Comparison of ENCODE assay signal across 25 mouse cellular contexts in genomic region chr1:71824410-71824809, GRCm38 (mm10).
DNase-seq lines count a peak whose midpoint lies in the region; ATAC-seq and TF ChIP-seq lines count a peak whose summit lies in the region.
"Had no signal": no experiment of that assay in that cellular context is flagged by ENCODE, and none has a peak within 500 bp of the region (broad histone marks: within the 10 kb centered on the region; RNA-seq: fewer than 3 reads in every experiment).

No protein-coding gene starts in this region.

- no peak for TF ChIP-seq CTCF in heart, adult 2 months (IDR thresholded peaks at IDR 0.05)

- H3K79me2 ChIP-seq in heart, adult 2 months (replicated peaks; ENCODE audit: control insufficient read depth, insufficient read depth, low read length) = no peaks in the 10 kb centered on the region

- no peak for DNase-seq in heart, postnatal 10 days
- no peak for DNase-seq in heart, adult 2 months
- DNase-seq in brain, adult 2 months (ENCODE audit: low read depth, low spot score) = peak; percentile 38
- no peak for DNase-seq in frontal cortex, postnatal 10 days (ENCODE audit: low spot score in 2 of 2)
- no peak for DNase-seq in left cerebral cortex, postnatal 36 days (ENCODE audit: low spot score in 2 of 2)
- DNase-seq: adrenal gland, postnatal 10 days; adrenal gland, postnatal 36 days; cerebellum, adult 11 months; cerebellum, adult 2 months; cerebellum, adult 9-11 months; cerebellum, postnatal 25 days; gastrocnemius, adult 2 months; gastrocnemius, postnatal 14 days; heart, adult 18-20 months; kidney, adult 11 months; kidney, adult 8-10 months had no signal

- TF ChIP-seq POLR2A in heart, adult 2 months (IDR thresholded peaks at IDR 0.05; ENCODE audit: insufficient read depth, low read depth, low read length) = no peak

- intact Hi-C loops in heart, postnatal 10 days (cut with DNase I) = no loop called here
- intact Hi-C loops in heart, adult 2 months (cut with DNase I) = no loop called here
- intact Hi-C loops in left cerebral cortex, postnatal 36 days (cut with DNase I) = no loop called here

- TF ChIP-seq EP300 in heart, adult 2 months (IDR thresholded peaks at IDR 0.05; ENCODE audit: insufficient read depth, low read depth, low read length) = no peak

- no peaks in the 10 kb centered on the region for H3K27me3 ChIP-seq in heart, embryonic 12.5 days (replicated peaks)
- no peaks in the 10 kb centered on the region for H3K27me3 ChIP-seq in heart, embryonic 16.5 days (ENCODE audit: control insufficient read depth, insufficient read depth, low read length)
- H3K27me3 ChIP-seq in heart, adult 2 months (ENCODE audit: control insufficient read depth, insufficient read depth, low read length) = no peaks in the 10 kb centered on the region
- H3K27me3 ChIP-seq: embryonic facial prominence, embryonic 12.5 days; embryonic facial prominence, embryonic 15.5 days; forebrain, embryonic 15.5 days; hindbrain, embryonic 13.5 days; intestine, embryonic 15.5 days had no signal

- peaks cover 19% of the 10 kb centered on the region for H3K4me1 ChIP-seq in heart, embryonic 12.5 days (replicated peaks)
- H3K4me1 ChIP-seq in heart, embryonic 16.5 days (ENCODE audit: control insufficient read depth, insufficient read depth, low read length) = peaks cover 13% of the 10 kb centered on the region
- no peaks in the 10 kb centered on the region for H3K4me1 ChIP-seq in heart, adult 2 months (ENCODE audit: control insufficient read depth, insufficient read depth, low read length)
- H3K4me1 ChIP-seq: embryonic facial prominence, embryonic 12.5 days; embryonic facial prominence, embryonic 15.5 days; forebrain, embryonic 15.5 days; hindbrain, embryonic 10.5 days; hindbrain, embryonic 13.5 days; intestine, embryonic 15.5 days had no signal

- no peaks in the 10 kb centered on the region for H3K36me3 ChIP-seq in heart, embryonic 12.5 days
- no peaks in the 10 kb centered on the region for H3K36me3 ChIP-seq in heart, embryonic 16.5 days (ENCODE audit: control insufficient read depth, insufficient read depth)
- no peaks in the 10 kb centered on the region for H3K36me3 ChIP-seq in heart, adult 2 months (ENCODE audit: control insufficient read depth, insufficient read depth, low read length)
- H3K36me3 ChIP-seq: embryonic facial prominence, embryonic 12.5 days; embryonic facial prominence, embryonic 15.5 days; forebrain, embryonic 15.5 days; hindbrain, embryonic 10.5 days; hindbrain, embryonic 13.5 days; intestine, embryonic 15.5 days had no signal

- H3K9ac ChIP-seq in heart, embryonic 12.5 days = no peak overlapping the region
- H3K9ac ChIP-seq in heart, embryonic 16.5 days (ENCODE audit: low read length) = no peak overlapping the region
- no peak overlapping the region for H3K9ac ChIP-seq in heart, adult 2 months (ENCODE audit: low read depth, low read length)
- H3K9ac ChIP-seq: embryonic facial prominence, embryonic 12.5 days; embryonic facial prominence, embryonic 15.5 days; forebrain, embryonic 15.5 days; hindbrain, embryonic 13.5 days; intestine, embryonic 15.5 days had no signal

- H3K9me3 ChIP-seq in heart, embryonic 12.5 days (replicated peaks) = no peaks in the 10 kb centered on the region
- H3K9me3 ChIP-seq in heart, embryonic 16.5 days (replicated peaks; ENCODE audit: control insufficient read depth, low read length) = no peaks in the 10 kb centered on the region
- H3K9me3 ChIP-seq: embryonic facial prominence, embryonic 12.5 days; embryonic facial prominence, embryonic 15.5 days; forebrain, embryonic 15.5 days; hindbrain, embryonic 10.5 days; hindbrain, embryonic 13.5 days; intestine, embryonic 15.5 days had no signal

- 83% methylated on average over 5 of the region's 5 CpGs for WGBS in heart, embryonic 12.5 days
- WGBS in heart, embryonic 16.5 days = 77% methylated on average over 5 of the region's 5 CpGs
- 75% methylated on average over 5 of the region's 5 CpGs for WGBS in heart, adult 2 months

- H3K4me3 ChIP-seq in heart, embryonic 12.5 days = no peak overlapping the region
- H3K4me3 ChIP-seq in heart, embryonic 16.5 days (ENCODE audit: low read length) = no peak overlapping the region
- no peak overlapping the region for H3K4me3 ChIP-seq in heart, adult 2 months
- H3K4me3 ChIP-seq: embryonic facial prominence, embryonic 12.5 days; embryonic facial prominence, embryonic 15.5 days; forebrain, embryonic 15.5 days; gastrocnemius, adult 2 months; hindbrain, embryonic 10.5 days; hindbrain, embryonic 13.5 days; intestine, embryonic 15.5 days had no signal

- H3K4me2 ChIP-seq in heart, embryonic 12.5 days = no peak overlapping the region
- no peak overlapping the region for H3K4me2 ChIP-seq in heart, embryonic 16.5 days (ENCODE audit: low read depth, low read length)
- H3K4me2 ChIP-seq: embryonic facial prominence, embryonic 12.5 days; embryonic facial prominence, embryonic 15.5 days; forebrain, embryonic 15.5 days; hindbrain, embryonic 13.5 days; intestine, embryonic 15.5 days had no signal

- ATAC-seq in heart, embryonic 12.5 days (ENCODE audit: insufficient number of reproducible peaks, low FRiP score) = no peak
- ATAC-seq in heart, embryonic 16.5 days (replicated peaks; ENCODE audit: extremely low read depth, insufficient read depth, low FRiP score) = no peak
- ATAC-seq: forebrain, embryonic 15.5 days; hindbrain, embryonic 16.5 days; intestine, embryonic 15.5 days had no signal

- peak overlapping the region; percentile 25; the same call in 1 of the 2 replicates for H3K27ac ChIP-seq in heart, embryonic 12.5 days (ENCODE audit: poor library complexity, severe bottlenecking)
- H3K27ac ChIP-seq in heart, embryonic 16.5 days (ENCODE audit: low read length) = peak overlapping the region; percentile 17; the same call in 1 of the 2 replicates
- no peak overlapping the region for H3K27ac ChIP-seq in heart, adult 2 months
- H3K27ac ChIP-seq: embryonic facial prominence, embryonic 12.5 days; embryonic facial prominence, embryonic 15.5 days; forebrain, embryonic 15.5 days; gastrocnemius, adult 2 months; hindbrain, embryonic 10.5 days; hindbrain, embryonic 13.5 days; intestine, embryonic 15.5 days had no signal
